Mouse (Mus musculus) forebrain, embryonic 15.5 days (tissue): ENCODE data around the gene Gm20911. TPM values are rescaled to one million over a fixed set of nuclear protein-coding genes. Genes with fewer than 3 reads are reported as not detected.
"Not testable (repeated sequence)": the region's sequence is repeated elsewhere in the genome, so short reads cannot be mapped to it uniquely, and the experiment has no call there.

Experiments
- ATAC-seq: fragments of 200-750 bp; cut with Nextera tagmentation; replicated peaks from 2 replicates; pipeline ENCODE4 v1.8.0; 2017; ENCODE audit warnings: mild to moderate bottlenecking, moderate TSS enrichment, moderate library complexity
- H3K27ac ChIP-seq: fragments of 300-500 bp; sonication (generic); replicated peaks from 2 replicates; pipeline ENCODE4 v1.5.1; 2015; ENCODE audit warnings: mild to moderate bottlenecking, inconsistent platforms
- H3K27me3 ChIP-seq: fragments of 300-500 bp; sonication (generic); 2 replicates; pipeline ENCODE4 v1.6.1; 2015; ENCODE audit warnings: inconsistent platforms
- H3K36me3 ChIP-seq: fragments of 300-500 bp; sonication (generic); 2 replicates; pipeline ENCODE4 v1.6.1; 2015; ENCODE audit warnings: mild to moderate bottlenecking, inconsistent platforms
- H3K4me1 ChIP-seq: fragments of 300-500 bp; sonication (generic); 2 replicates; pipeline ENCODE4 v1.6.1; 2015; ENCODE audit warnings: inconsistent platforms
- H3K4me2 ChIP-seq: fragments of 300-500 bp; sonication (generic); replicated peaks from 2 replicates; pipeline ENCODE4 v1.6.1; 2015; ENCODE audit warnings: mild to moderate bottlenecking, inconsistent platforms
- H3K4me3 ChIP-seq: fragments of 300-500 bp; sonication (generic); 2 replicates; pipeline ENCODE4 v1.5.1; 2015; ENCODE audit warnings: mild to moderate bottlenecking, inconsistent platforms
- H3K9ac ChIP-seq: fragments of 300-500 bp; sonication (generic); replicated peaks from 2 replicates; pipeline ENCODE4 v1.6.1; 2015; ENCODE audit warnings: mild to moderate bottlenecking, inconsistent platforms
- H3K9me3 ChIP-seq: fragments of 300-500 bp; sonication (generic); 2 replicates; pipeline ENCODE4 v1.6.1; 2016; ENCODE audit warnings: inconsistent platforms
- WGBS: fragments of 180-500 bp; shearing (Covaris S2); methylation state at CpG from one replicate; pipeline ENCODE4 v1.1.7; 2015; ENCODE audit warnings: mixed read lengths; 5-methylcytosine and 5-hydroxymethylcytosine counted together
- polyA plus RNA-seq: library from polyadenylated mRNA; unstranded; fragments of >200 nt; fragmentation: Nextera tagmentation; extraction: Ambion mirVana; gene quantifications from 2 replicates; pipeline ENCODE4 v1.2.1, GENCODE M21; 2015

Gene Gm20911
- not detected in 2 replicates for polyA plus RNA-seq

- no CpG with 5 or more reads among the region's 6 CpGs for WGBS
These were observed at the start of gene Gm20911 for GRCm38 (mm10) chrY:81457707-81458106. Gene Gm20911 (plus strand): TSS chrY:81458007.

More at GRCm38 (mm10) chrY:81457707-81458106, at the start of gene Gm20911:
- not testable (repeated sequence) for H3K27me3 ChIP-seq, H3K9me3 ChIP-seq, H3K27ac ChIP-seq, H3K4me3 ChIP-seq, H3K36me3 ChIP-seq, ATAC-seq, H3K4me1 ChIP-seq, H3K4me2 ChIP-seq, H3K9ac ChIP-seq
